Mouse (Mus musculus): Measurements from ENCODE around the gene Pogz. TPM values are rescaled to one million over a fixed set of nuclear protein-coding genes. Genes with fewer than 3 reads are reported as not detected.
"Not testable (repeated sequence)": the region's sequence is repeated elsewhere in the genome, so short reads cannot be mapped to it uniquely, and the experiment has no call there.

The Pogz gene
- polyA plus RNA-seq, 1 experiment, result 8.0 TPM

GRCm38 (mm10) chr3:94886316-94887224 lies 49.2 kb downstream of the Pogz start, which contains the start of gene Psmb4:
Psmb4 (minus strand) TSS chr3:94886961.
- Histone ChIP-seq H3K36me3 (ENCODE audit: control insufficient read depth, insufficient read depth, low read length) (peaks cover 30% of the 10 kb centered on the region), H3K4me3 (ENCODE audit: low read depth, low read length) (peak within 1 kb of the TSS; percentile 91), H3K4me1 (ENCODE audit: control insufficient read depth, insufficient read depth, insufficient read length, low read length) (peaks cover 6% of the 10 kb centered on the region; the same call in 1 of the 2 replicates), H3K27ac (ENCODE audit: insufficient read depth, low read depth, low read length) (peak within 1 kb of the TSS; percentile 48), H3K27me3 (ENCODE audit: control insufficient read depth, insufficient read depth, low read length) (no peaks in the 10 kb centered on the region)
- WGBS, result 1% methylated on average over 61 of the region's 61 CpGs
- TF ChIP-seq CTCF (IDR thresholded peaks at IDR 0.05; ENCODE audit: extremely low read depth, insufficient read length, insufficient replicate concordance, low read depth, low read length) (no peak), POLR2A (IDR thresholded peaks at IDR 0.05; ENCODE audit: low read depth, low read length) (peak; percentile 46; the same call in 1 of the 2 replicates)

GRCm38 (mm10) chr3:94888595-94888994 lies 51.2 kb downstream of the Pogz start:
- H3K36me3 ChIP-seq (ENCODE audit: control insufficient read depth, insufficient read depth, low read length), result peaks cover 18% of the 10 kb centered on the region
- no peak overlapping the region for H3K27ac ChIP-seq (ENCODE audit: insufficient read depth, low read depth, low read length)
- no peak overlapping the region for H3K4me3 ChIP-seq (ENCODE audit: low read depth, low read length)
- H3K27me3 ChIP-seq (ENCODE audit: control insufficient read depth, insufficient read depth, low read length), result no peaks in the 10 kb centered on the region
- peaks cover 6% of the 10 kb centered on the region; the same call in 1 of the 2 replicates for H3K4me1 ChIP-seq (ENCODE audit: control insufficient read depth, insufficient read depth, insufficient read length, low read length)
- no peak for TF ChIP-seq POLR2A (IDR thresholded peaks at IDR 0.05; ENCODE audit: low read depth, low read length)
- TF ChIP-seq CTCF (IDR thresholded peaks at IDR 0.05; ENCODE audit: extremely low read depth, insufficient read length, insufficient replicate concordance, low read depth, low read length), result no peak

GRCm38 (mm10) chr3:94894076-94894475 lies 56.7 kb downstream of the Pogz start:
- TF ChIP-seq CTCF (IDR thresholded peaks at IDR 0.05; ENCODE audit: extremely low read depth, insufficient read length, insufficient replicate concordance, low read depth, low read length) (no peak), POLR2A (IDR thresholded peaks at IDR 0.05; ENCODE audit: low read depth, low read length) (no peak)
- WGBS, result 58% methylated on average over 3 of the region's 3 CpGs
- no peak overlapping the region for H3K4me3 ChIP-seq (ENCODE audit: low read depth, low read length)
- H3K27me3 ChIP-seq (ENCODE audit: control insufficient read depth, insufficient read depth, low read length), result no peaks in the 10 kb centered on the region
- H3K4me1 ChIP-seq (ENCODE audit: control insufficient read depth, insufficient read depth, insufficient read length, low read length), result no peaks in the 10 kb centered on the region
- no peak overlapping the region for H3K27ac ChIP-seq (ENCODE audit: insufficient read depth, low read depth, low read length)
- no peaks in the 10 kb centered on the region for H3K36me3 ChIP-seq (ENCODE audit: control insufficient read depth, insufficient read depth, low read length)

- no peaks in the 10 kb centered on the region for H3K4me1 ChIP-seq (ENCODE audit: control insufficient read depth, insufficient read depth, insufficient read length, low read length)
- H3K36me3 ChIP-seq (ENCODE audit: control insufficient read depth, insufficient read depth, low read length), result no peaks in the 10 kb centered on the region
- TF ChIP-seq CTCF (IDR thresholded peaks at IDR 0.05; ENCODE audit: extremely low read depth, insufficient read length, insufficient replicate concordance, low read depth, low read length), result 0 out of 2 replicates have a peak, but pooled peaks have one; percentile 12
- no peak for TF ChIP-seq POLR2A (IDR thresholded peaks at IDR 0.05; ENCODE audit: low read depth, low read length)
- WGBS, result 24% methylated on average over 7 of the region's 7 CpGs
- no peak overlapping the region for H3K4me3 ChIP-seq (ENCODE audit: low read depth, low read length)
- no peak overlapping the region for H3K27ac ChIP-seq (ENCODE audit: insufficient read depth, low read depth, low read length)
- H3K27me3 ChIP-seq (ENCODE audit: control insufficient read depth, insufficient read depth, low read length), result no peaks in the 10 kb centered on the region
Observed at GRCm38 (mm10) chr3:94902747-94903146, 65.4 kb downstream of the Pogz start.

GRCm38 (mm10) chr3:94904759-94905158 lies 67.4 kb downstream of the Pogz start:
- not testable (repeated sequence) for H3K27me3 ChIP-seq (ENCODE audit: control insufficient read depth, insufficient read depth, low read length); H3K4me1 ChIP-seq (ENCODE audit: control insufficient read depth, insufficient read depth, insufficient read length, low read length); H3K4me3 ChIP-seq (ENCODE audit: low read depth, low read length); H3K27ac ChIP-seq (ENCODE audit: insufficient read depth, low read depth, low read length); H3K36me3 ChIP-seq (ENCODE audit: control insufficient read depth, insufficient read depth, low read length)
- 63% methylated on average over 3 of the region's 3 CpGs for WGBS

GRCm38 (mm10) chr3:94906482-94906881 lies 69.1 kb downstream of the Pogz start:
- Histone ChIP-seq H3K27ac (ENCODE audit: insufficient read depth, low read depth, low read length) (no peak overlapping the region), H3K27me3 (ENCODE audit: control insufficient read depth, insufficient read depth, low read length) (no peaks in the 10 kb centered on the region), H3K4me3 (ENCODE audit: low read depth, low read length) (no peak overlapping the region), H3K36me3 (ENCODE audit: control insufficient read depth, insufficient read depth, low read length) (no peaks in the 10 kb centered on the region), H3K4me1 (ENCODE audit: control insufficient read depth, insufficient read depth, insufficient read length, low read length) (no peaks in the 10 kb centered on the region)
- TF ChIP-seq CTCF (IDR thresholded peaks at IDR 0.05; ENCODE audit: extremely low read depth, insufficient read length, insufficient replicate concordance, low read depth, low read length) (no peak), POLR2A (IDR thresholded peaks at IDR 0.05; ENCODE audit: low read depth, low read length) (no peak)
- 43% methylated on average over 1 of the region's 1 CpGs for WGBS

GRCm38 (mm10) chr3:94911050-94911693 lies 73.8 kb downstream of the Pogz start:
- 64% methylated on average over 2 of the region's 2 CpGs for WGBS
- H3K27me3 ChIP-seq (ENCODE audit: control insufficient read depth, insufficient read depth, low read length), result no peaks in the 10 kb centered on the region
- no peak overlapping the region for H3K27ac ChIP-seq (ENCODE audit: insufficient read depth, low read depth, low read length)
- peaks cover 4% of the 10 kb centered on the region; the same call in 1 of the 2 replicates for H3K4me1 ChIP-seq (ENCODE audit: control insufficient read depth, insufficient read depth, insufficient read length, low read length)
- no peaks in the 10 kb centered on the region for H3K36me3 ChIP-seq (ENCODE audit: control insufficient read depth, insufficient read depth, low read length)
- H3K4me3 ChIP-seq (ENCODE audit: low read depth, low read length), result no peak overlapping the region
- TF ChIP-seq POLR2A (IDR thresholded peaks at IDR 0.05; ENCODE audit: low read depth, low read length) (no peak), CTCF (IDR thresholded peaks at IDR 0.05; ENCODE audit: extremely low read depth, insufficient read length, insufficient replicate concordance, low read depth, low read length) (no peak)
